Mouse (Mus musculus) lung, postnatal 0 days (tissue): ENCODE measurements around the gene Slc29a1. TPM values are rescaled to one million over a fixed set of nuclear protein-coding genes. Genes with fewer than 3 reads are reported as not detected.

Source experiments
- ATAC-seq: fragments of 200-750 bp; cut with Nextera tagmentation; 2 replicates; pipeline ENCODE4 v1.8.0; 2017; ENCODE audit warnings: moderate library complexity
- DNase-seq: peaks from one replicate; pipeline ENCODE4 v3.0.0-alpha.2; 2016; ENCODE audit warnings: low spot score
- H3K27ac ChIP-seq: fragments of 300-500 bp; sonication (generic); 2 replicates; pipeline ENCODE4 v1.5.1; 2014; ENCODE audit warnings: antibody characterized with exemption, mild to moderate bottlenecking, low read length, mixed read lengths
- H3K27me3 ChIP-seq: fragments of 300-500 bp; sonication (generic); replicated peaks from 2 replicates; pipeline ENCODE4 v1.6.1; 2014; ENCODE audit warnings: low read length, mixed read lengths; ENCODE audit not compliant: insufficient read depth
- H3K36me3 ChIP-seq: fragments of 300-500 bp; sonication (generic); 2 replicates; pipeline ENCODE4 v1.6.1; 2014; ENCODE audit warnings: low read length, mixed read lengths; ENCODE audit not compliant: insufficient read depth
- H3K4me1 ChIP-seq: fragments of 300-500 bp; sonication (generic); 2 replicates; pipeline ENCODE4 v1.6.1; 2014; ENCODE audit warnings: antibody characterized with exemption, low read depth, low read length, mixed read lengths; ENCODE audit not compliant: insufficient read depth
- H3K4me2 ChIP-seq: fragments of 300-500 bp; sonication (generic); replicated peaks from 2 replicates; pipeline ENCODE4 v1.6.1; 2014; ENCODE audit warnings: low read depth, mild to moderate bottlenecking, low read length, moderate library complexity, mixed read lengths
- H3K4me3 ChIP-seq: fragments of 300-500 bp; sonication (generic); 2 replicates; pipeline ENCODE4 v1.5.1; 2014; ENCODE audit warnings: low read depth, low read length
- H3K9ac ChIP-seq: fragments of 300-500 bp; sonication (generic); replicated peaks from 2 replicates; pipeline ENCODE4 v1.6.1; 2014; ENCODE audit warnings: low read depth, mild to moderate bottlenecking
- H3K9me3 ChIP-seq: fragments of 300-500 bp; sonication (generic); 2 replicates; pipeline ENCODE4 v1.6.1; 2016; ENCODE audit warnings: low read length, mixed read lengths
- CTCF ChIP-seq: IDR thresholded peaks from 2 replicates; pipeline ENCODE4 v1.5.1; 2016; ENCODE audit warnings: antibody characterized with exemption, mild to moderate bottlenecking
- EP300 ChIP-seq: IDR thresholded peaks from 2 replicates; pipeline ENCODE4 v1.6.1; 2016; ENCODE audit warnings: antibody characterized with exemption, mild to moderate bottlenecking, control low read depth
- WGBS: fragments of 180-500 bp; shearing (Covaris S2); extraction: QIAGEN DNeasy Blood & Tissue Kit; methylation state at CpG from one replicate; pipeline ENCODE4 v1.1.7; 2014; 5-methylcytosine and 5-hydroxymethylcytosine counted together
- polyA plus RNA-seq: library from polyadenylated mRNA; unstranded; fragments of >200 nt; fragmentation: Nextera tagmentation; extraction: Ambion mirVana; gene quantifications from 2 replicates; pipeline ENCODE4 v1.2.1, GENCODE M21; 2015

Slc29a1 gene
- polyA plus RNA-seq, 1 experiment from 2014 or later: 99.8 TPM

DNA sequence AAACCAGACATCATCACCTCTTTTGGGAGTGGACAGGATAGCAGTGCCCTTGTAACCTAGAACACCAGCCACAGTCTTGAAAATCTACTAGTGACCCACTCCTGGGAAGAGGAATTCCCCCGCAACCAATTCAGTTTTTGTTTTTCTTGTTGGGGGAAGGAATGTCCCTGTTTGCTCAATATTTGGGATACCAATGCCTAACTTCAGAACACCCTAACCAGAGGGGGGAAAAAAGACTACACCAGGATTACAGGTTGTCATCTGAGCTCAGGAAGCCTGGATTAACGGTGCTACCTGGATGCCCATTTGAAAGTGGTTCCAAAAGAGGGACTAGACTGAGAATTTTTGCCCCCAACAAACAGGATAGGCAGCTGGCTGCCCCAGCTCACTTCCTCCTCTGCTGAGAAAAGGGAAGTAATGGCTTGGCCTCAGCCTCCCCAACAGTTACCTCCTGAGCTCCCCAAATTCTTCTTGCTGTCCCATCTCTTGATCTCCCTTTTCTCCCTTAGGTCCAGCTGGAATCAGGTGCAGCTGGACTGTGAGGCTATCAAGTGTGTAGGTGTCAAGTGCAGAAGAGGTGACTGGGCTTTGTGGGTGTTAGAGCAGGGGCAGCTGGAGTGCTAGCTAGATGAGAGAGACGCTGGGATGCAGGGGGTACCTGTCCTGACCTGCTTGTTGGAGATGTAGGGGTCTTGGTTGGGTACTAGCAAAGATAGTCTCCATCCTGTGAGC is 42.7 kb downstream of the Slc29a1 start:
- H3K4me2 ChIP-seq: peak overlapping the region; percentile 96
- TF ChIP-seq EP300: no peak
- TF ChIP-seq CTCF: no peak
- H3K9me3 ChIP-seq: no peaks in the 10 kb centered on the region
- H3K27me3 ChIP-seq: no peaks in the 10 kb centered on the region
- no peak for DNase-seq
- 68% methylated on average over 3 of the region's 3 CpGs for WGBS
- H3K27ac ChIP-seq: no peak overlapping the region
- no peaks in the 10 kb centered on the region for H3K36me3 ChIP-seq
- no peak overlapping the region for H3K9ac ChIP-seq
- no peak for ATAC-seq
- peaks cover 9% of the 10 kb centered on the region for H3K4me1 ChIP-seq
- H3K4me3 ChIP-seq: peak overlapping the region; percentile 51; the same call in 1 of the 2 replicates

- DNase-seq (no peak), ATAC-seq (no peak)
- H3K4me3 ChIP-seq: peak overlapping the region; percentile 51
- under 1% methylated on average over 14 of the region's 14 CpGs for WGBS
- no peak overlapping the region for H3K27ac ChIP-seq
- peaks cover 9% of the 10 kb centered on the region for H3K4me1 ChIP-seq
- peak overlapping the region; percentile 96 for H3K4me2 ChIP-seq
- peak overlapping the region; percentile 50 for H3K9ac ChIP-seq
- 0 out of 2 replicates have a peak, but pooled peaks cover 3% of the 10 kb centered on the region for H3K27me3 ChIP-seq
- TF ChIP-seq CTCF: no peak
- TF ChIP-seq EP300: no peak
- no peaks in the 10 kb centered on the region for H3K36me3 ChIP-seq
- H3K9me3 ChIP-seq: no peaks in the 10 kb centered on the region
These were observed 43.3 kb downstream of the Slc29a1 start for GRCm38 (mm10) chr17:45556107-45556489.

GRCm38 (mm10) chr17:45555452-45556106 is 43.8 kb downstream of the Slc29a1 start, which contains the start of gene Nfkbie:
Nfkbie (plus strand) TSS chr17:45555703.
- H3K9ac ChIP-seq: peak within 1 kb of the TSS; percentile 50
- 2% methylated on average over 43 of the region's 45 CpGs for WGBS
- DNase-seq (peak; percentile 96), ATAC-seq (peak; percentile 90)
- H3K36me3 ChIP-seq: no peaks in the 10 kb centered on the region
- H3K9me3 ChIP-seq: no peaks in the 10 kb centered on the region
- TF ChIP-seq EP300 (no peak), CTCF (no peak)
- peak within 1 kb of the TSS; percentile 51 for H3K4me3 ChIP-seq
- peak within 1 kb of the TSS; percentile 96 for H3K4me2 ChIP-seq
- peaks cover 9% of the 10 kb centered on the region for H3K4me1 ChIP-seq
- 0 out of 2 replicates have a peak, but pooled peaks cover 8% of the 10 kb centered on the region for H3K27me3 ChIP-seq
- H3K27ac ChIP-seq: no peak within 1 kb of the TSS

DNA sequence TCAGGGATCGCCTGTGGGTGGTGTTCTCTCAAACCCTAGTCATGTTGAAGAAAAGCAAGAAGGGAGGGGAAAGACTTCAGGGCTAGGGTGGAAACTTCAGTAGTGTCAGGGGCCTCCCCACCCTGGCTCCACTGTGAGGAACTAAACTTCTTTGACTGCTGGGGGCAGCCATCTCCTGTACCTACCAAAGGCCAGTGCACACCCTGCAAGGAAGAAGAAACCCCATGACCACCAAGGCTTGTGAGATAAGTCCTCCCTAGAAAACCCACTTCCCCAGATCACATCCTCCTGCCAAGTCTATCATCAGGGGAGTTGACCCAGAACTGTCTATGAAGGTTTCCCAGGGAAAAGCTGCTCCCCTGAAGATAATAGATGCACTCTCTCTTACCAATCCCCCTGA is 45.0 kb downstream of the Slc29a1 start:
- no peak for ATAC-seq
- no peak for DNase-seq

DNA sequence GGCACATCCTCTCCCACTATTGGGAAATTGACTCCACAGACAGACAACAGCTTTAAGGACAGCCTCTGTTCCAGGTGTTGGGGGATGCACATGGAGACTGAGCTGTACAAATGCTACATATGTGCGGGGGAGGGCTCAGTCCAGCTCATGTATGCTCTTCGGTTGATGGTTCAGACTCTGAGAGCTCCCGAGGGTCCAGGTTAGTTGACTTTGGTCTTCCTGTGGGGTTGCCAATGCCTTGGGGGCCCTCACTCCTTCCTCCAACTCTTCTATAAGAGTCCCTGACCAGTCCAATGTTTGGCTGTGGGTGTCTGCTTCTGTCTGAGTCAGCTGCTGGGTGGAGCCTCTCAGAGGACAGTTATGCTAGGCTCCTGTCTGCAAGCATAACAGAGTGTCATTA is 46.3 kb downstream of the Slc29a1 start:
- H3K4me1 ChIP-seq: peaks cover 9% of the 10 kb centered on the region
- no peaks in the 10 kb centered on the region for H3K9me3 ChIP-seq
- no peak overlapping the region for H3K4me3 ChIP-seq
- H3K27ac ChIP-seq: no peak overlapping the region
- no peak for DNase-seq
- TF ChIP-seq CTCF (no peak), EP300 (no peak)
- H3K4me2 ChIP-seq: no peak overlapping the region
- ATAC-seq: no peak
- WGBS: 79% methylated on average over 3 of the region's 3 CpGs
- H3K36me3 ChIP-seq: no peaks in the 10 kb centered on the region
- no peak overlapping the region for H3K9ac ChIP-seq
- H3K27me3 ChIP-seq: peaks cover 18% of the 10 kb centered on the region

More for the DNA sequence above, 45.0 kb downstream of the Slc29a1 start:
- no peak overlapping the region for H3K27ac ChIP-seq
- no peaks in the 10 kb centered on the region for H3K36me3 ChIP-seq
- no peak overlapping the region for H3K9ac ChIP-seq
- peaks cover 9% of the 10 kb centered on the region; the same call in 1 of the 2 replicates for H3K27me3 ChIP-seq
- WGBS: 35% methylated on average over 1 of the region's 1 CpGs
- H3K9me3 ChIP-seq: no peaks in the 10 kb centered on the region
- H3K4me1 ChIP-seq: peaks cover 9% of the 10 kb centered on the region
- no peak overlapping the region for H3K4me3 ChIP-seq
- no peak overlapping the region for H3K4me2 ChIP-seq
- no peak for TF ChIP-seq CTCF
- no peak for TF ChIP-seq EP300

GRCm38 (mm10) chr17:45551816-45552451 is 47.5 kb downstream of the Slc29a1 start:
- ATAC-seq: peak; percentile 53
- WGBS: 2% methylated on average over 8 of the region's 8 CpGs
- Histone ChIP-seq H3K4me3 (no peak overlapping the region), H3K4me2 (no peak overlapping the region), H3K4me1 (peaks cover 9% of the 10 kb centered on the region), H3K9ac (no peak overlapping the region), H3K9me3 (no peaks in the 10 kb centered on the region), H3K27me3 (peaks cover 27% of the 10 kb centered on the region), H3K27ac (no peak overlapping the region), H3K36me3 (no peaks in the 10 kb centered on the region)
- TF ChIP-seq CTCF (peak; percentile 93), EP300 (no peak)
- peak; percentile 82 for DNase-seq
